Mouse (Mus musculus): Measurements from ENCODE around the gene Sorcs2.

GRCm38 (mm10) chr5:36191285-36191684 lies 206.7 kb downstream of the Sorcs2 start:
- TF ChIP-seq CTCF (conservative IDR thresholded peaks at IDR 0.05; ENCODE audit: low read length) (no peak), NANOG (IDR thresholded peaks at IDR 0.05; ENCODE audit: borderline replicate concordance, low read length) (no peak), POU5F1 (IDR thresholded peaks at IDR 0.05; ENCODE audit: borderline replicate concordance, low read length) (no peak)
